Mouse (Mus musculus) liver, adult 2 months (tissue): ENCODE measurements around the gene Vtn.

ENCODE experiments used
- CTCF ChIP-seq: fragments of 200-500 bp; IDR thresholded peaks from 2 replicates; pipeline ENCODE4 v1.5.1; 2011; ENCODE audit warnings: low read depth, low read length, control low read depth
- POLR2A ChIP-seq: fragments of 200-500 bp; IDR thresholded peaks from 2 replicates; pipeline ENCODE4 v1.6.1; 2011; ENCODE audit warnings: low read length, control low read depth; ENCODE audit not compliant: insufficient read depth; ENCODE audit errors: extremely low read depth

DNA sequence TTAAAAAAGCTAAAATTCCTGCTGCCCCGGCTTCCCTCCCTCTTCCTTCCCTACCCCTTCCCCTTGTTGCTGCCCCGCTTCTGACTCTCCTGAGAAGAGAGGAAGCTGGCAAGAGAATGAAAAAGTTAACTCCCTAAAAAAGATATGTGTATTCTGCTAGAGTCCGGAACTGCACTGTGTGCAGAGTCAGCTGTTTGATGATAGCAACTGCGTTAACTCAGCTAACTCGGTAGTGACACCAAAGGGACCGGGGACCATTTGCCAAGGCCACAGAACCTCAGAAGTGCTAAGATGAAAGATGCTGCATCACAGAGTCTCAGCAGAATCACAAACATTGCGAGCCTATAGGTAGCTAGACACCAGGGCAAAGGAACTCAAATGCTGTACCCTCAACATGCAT lies 31.4 kb upstream of the Vtn start:
- TF ChIP-seq POLR2A (no peak), CTCF (no peak)
